In genomic region chr11:117463416-117463815, GRCm38 (mm10) we compare ENCODE assay signal across 17 mouse cellular contexts. TPM values are rescaled to one million over a fixed set of nuclear protein-coding genes. Genes with fewer than 3 reads are reported as not detected.
DNase-seq lines count a peak whose midpoint lies in the region; ATAC-seq lines count a peak whose summit lies in the region.
"Not testable (repeated sequence)": the region's sequence is repeated elsewhere in the genome, so short reads cannot be mapped to it uniquely, and the experiment has no call there.
"Had no signal": no experiment of that assay in that cellular context is flagged by ENCODE, and none has a peak within 500 bp of the region (broad histone marks: within the 10 kb centered on the region; RNA-seq: fewer than 3 reads in every experiment).

No protein-coding gene starts in this region.

- not testable (repeated sequence) for ATAC-seq in forebrain, embryonic 13.5 days; hindbrain, embryonic 11.5 days (ENCODE audit: low FRiP score); hindbrain, embryonic 16.5 days; midbrain, embryonic 15.5 days (replicated peaks); neural tube, embryonic 12.5 days (ENCODE audit: low FRiP score, low read depth)

- not testable (repeated sequence) for H3K4me2 ChIP-seq in forebrain, embryonic 13.5 days; hindbrain, embryonic 11.5 days (replicated peaks; ENCODE audit: low read depth, low read length); hindbrain, embryonic 16.5 days (ENCODE audit: low read length); midbrain, embryonic 15.5 days; neural tube, embryonic 12.5 days (replicated peaks)

- peaks cover 91% of the 10 kb centered on the region for H3K27me3 ChIP-seq in embryonic facial prominence, embryonic 10.5 days (replicated peaks; ENCODE audit: low read depth, poor library complexity, severe bottlenecking)
- peaks cover 23% of the 10 kb centered on the region for H3K27me3 ChIP-seq in forebrain, embryonic 13.5 days
- H3K27me3 ChIP-seq in hindbrain, embryonic 11.5 days (ENCODE audit: control insufficient read depth, insufficient read depth, low read length); hindbrain, embryonic 16.5 days (replicated peaks; ENCODE audit: control insufficient read depth, insufficient read depth, low read length); midbrain, embryonic 15.5 days (replicated peaks): not testable (repeated sequence)
- H3K27me3 ChIP-seq in midbrain, embryonic 10.5 days (ENCODE audit: low read depth, poor library complexity, severe bottlenecking) = peaks cover 71% of the 10 kb centered on the region
- H3K27me3 ChIP-seq in neural tube, embryonic 12.5 days (replicated peaks) = peaks cover 23% of the 10 kb centered on the region

- H3K36me3 ChIP-seq in embryonic facial prominence, embryonic 10.5 days (replicated peaks); forebrain, embryonic 13.5 days (ENCODE audit: poor library complexity, severe bottlenecking); hindbrain, embryonic 11.5 days (ENCODE audit: control insufficient read depth, insufficient read depth, low read length); hindbrain, embryonic 16.5 days (ENCODE audit: control insufficient read depth, insufficient read depth, low read length); midbrain, embryonic 10.5 days; midbrain, embryonic 15.5 days (replicated peaks); neural tube, embryonic 12.5 days: not testable (repeated sequence)

- peaks cover 78% of the 10 kb centered on the region for H3K4me1 ChIP-seq in embryonic facial prominence, embryonic 10.5 days
- H3K4me1 ChIP-seq in forebrain, embryonic 13.5 days = peaks cover 71% of the 10 kb centered on the region
- H3K4me1 ChIP-seq in hindbrain, embryonic 11.5 days (replicated peaks; ENCODE audit: control insufficient read depth, insufficient read depth, low read length) = peaks cover 22% of the 10 kb centered on the region
- H3K4me1 ChIP-seq in hindbrain, embryonic 16.5 days (ENCODE audit: control insufficient read depth, insufficient read depth, low read depth, low read length) = peaks cover 28% of the 10 kb centered on the region
- H3K4me1 ChIP-seq in midbrain, embryonic 10.5 days = peaks cover 70% of the 10 kb centered on the region
- H3K4me1 ChIP-seq in midbrain, embryonic 15.5 days = peaks cover 61% of the 10 kb centered on the region
- H3K4me1 ChIP-seq in neural tube, embryonic 12.5 days = peaks cover 56% of the 10 kb centered on the region

- not testable (repeated sequence) for H3K9me3 ChIP-seq in embryonic facial prominence, embryonic 10.5 days; forebrain, embryonic 13.5 days (replicated peaks); hindbrain, embryonic 11.5 days (ENCODE audit: control insufficient read depth, low read length); hindbrain, embryonic 16.5 days (ENCODE audit: control insufficient read depth, low read length); midbrain, embryonic 10.5 days (replicated peaks); midbrain, embryonic 15.5 days; neural tube, embryonic 12.5 days

- WGBS in embryonic facial prominence, embryonic 10.5 days = 74% methylated on average over 4 of the region's 4 CpGs
- 78% methylated on average over 4 of the region's 4 CpGs for WGBS in forebrain, embryonic 13.5 days
- WGBS in hindbrain, embryonic 11.5 days = 73% methylated on average over 4 of the region's 4 CpGs
- WGBS in hindbrain, embryonic 16.5 days = 79% methylated on average over 4 of the region's 4 CpGs
- WGBS in midbrain, embryonic 10.5 days = 80% methylated on average over 4 of the region's 4 CpGs
- WGBS in midbrain, embryonic 15.5 days = 79% methylated on average over 4 of the region's 4 CpGs
- 82% methylated on average over 4 of the region's 4 CpGs for WGBS in neural tube, embryonic 12.5 days

- H3K9ac ChIP-seq in forebrain, embryonic 13.5 days = peak overlapping the region; percentile 37; the same call in 1 of the 2 replicates
- H3K9ac ChIP-seq in hindbrain, embryonic 11.5 days (ENCODE audit: low read depth, low read length); neural tube, embryonic 12.5 days: not testable (repeated sequence)
- H3K9ac ChIP-seq in hindbrain, embryonic 16.5 days (ENCODE audit: low read depth, low read length) = peak overlapping the region; percentile 42; the same call in 1 of the 2 replicates
- peak overlapping the region; percentile 18; the same call in 1 of the 2 replicates for H3K9ac ChIP-seq in midbrain, embryonic 15.5 days

- not testable (repeated sequence) for H3K4me3 ChIP-seq in embryonic facial prominence, embryonic 10.5 days; forebrain, embryonic 13.5 days; hindbrain, embryonic 11.5 days (ENCODE audit: low read depth, low read length); hindbrain, embryonic 16.5 days (ENCODE audit: low read length); midbrain, embryonic 10.5 days; midbrain, embryonic 15.5 days; neural tube, embryonic 12.5 days

- DNase-seq in embryonic facial prominence, embryonic 10.5 days (ENCODE audit: low spot score); hindbrain, embryonic 11.5 days (ENCODE audit: low spot score); midbrain, embryonic 10.5 days (ENCODE audit: low spot score): not testable (repeated sequence)
- peak; percentile 56 to 65 for DNase-seq in spleen, postnatal 36 days (ENCODE audit: low spot score in 2 of 2)

- H3K27ac ChIP-seq in embryonic facial prominence, embryonic 10.5 days (replicated peaks) = peak overlapping the region; percentile 83
- H3K27ac ChIP-seq in forebrain, embryonic 13.5 days = peak overlapping the region; percentile 91
- peak overlapping the region; percentile 86; the same call in 1 of the 2 replicates for H3K27ac ChIP-seq in hindbrain, embryonic 11.5 days (ENCODE audit: low read depth, low read length)
- peak overlapping the region; percentile 49 for H3K27ac ChIP-seq in hindbrain, embryonic 16.5 days (ENCODE audit: low read depth, low read length)
- peak overlapping the region; percentile 82 for H3K27ac ChIP-seq in midbrain, embryonic 10.5 days (replicated peaks)
- H3K27ac ChIP-seq in midbrain, embryonic 15.5 days = peak overlapping the region; percentile 88
- H3K27ac ChIP-seq in neural tube, embryonic 12.5 days = peak overlapping the region; percentile 85; the same call in 1 of the 2 replicates

RNA-seq across cellular contexts. Expression of gene Gm11733, which starts 20.8 kb away (rescaled TPM):
- polyA plus RNA-seq in embryonic facial prominence, embryonic 10.5 days (2016; fragmentation: Nextera tagmentation; extraction: Ambion mirVana) = 0.06 TPM in 2 replicates
- 0.08 TPM in 1 of 2 replicates, not detected in the other for polyA plus RNA-seq in forebrain, embryonic 13.5 days (2015; fragmentation: Nextera tagmentation; extraction: Ambion mirVana)
- polyA plus RNA-seq in hindbrain, embryonic 11.5 days (2014; fragmentation: Nextera tagmentation; extraction: Ambion mirVana) = not detected in 2 replicates
- 0.06 TPM in 2 replicates for polyA plus RNA-seq in hindbrain, embryonic 16.5 days (2015; fragmentation: Nextera tagmentation; extraction: Ambion mirVana)
- polyA plus RNA-seq in midbrain, embryonic 10.5 days (2016; fragmentation: Nextera tagmentation; extraction: Ambion mirVana) = 0.06 TPM in 1 of 2 replicates, not detected in the other
- polyA plus RNA-seq in midbrain, embryonic 15.5 days (2015; fragmentation: Nextera tagmentation; extraction: Ambion mirVana) = not detected in 2 replicates
- 0.08 TPM in 1 of 2 replicates, not detected in the other for polyA plus RNA-seq in neural tube, embryonic 12.5 days (2016; fragmentation: Nextera tagmentation; extraction: Ambion mirVana)
- polyA plus RNA-seq: forebrain, embryonic 11.5 days; heart, embryonic 16.5 days; inflammation-experienced regulatory T-cells, adult 6 months; kidney, embryonic 14.5 days; limb, embryonic 11.5 days; liver, adult 2 months; liver, embryonic 15.5 days; small intestine, adult 2 months; stomach, embryonic 16.5 days had no signal
